Mouse (Mus musculus): ENCODE measurements around the gene Samhd1. TPM values are rescaled to one million over a fixed set of nuclear protein-coding genes. Genes with fewer than 3 reads are reported as not detected.

Gene Samhd1
- polyA plus RNA-seq, 1 experiment: 85.8 TPM

- 48% methylated on average over 8 of the region's 8 CpGs for WGBS
- TF ChIP-seq POLR2A (IDR thresholded peaks at IDR 0.05; ENCODE audit: borderline replicate concordance, extremely low read depth, low read depth, low read length): no peak
- TF ChIP-seq CTCF (IDR thresholded peaks at IDR 0.05; ENCODE audit: insufficient read depth, low read length): no peak
- DNase-seq: no peak
- Histone ChIP-seq H3K4me3 (replicated peaks; ENCODE audit: extremely low read depth, low read depth, low read length) (peak overlapping the region; percentile 32), H3K4me1 (ENCODE audit: control insufficient read depth, insufficient read depth, low read length) (peaks cover 23% of the 10 kb centered on the region)
Measured at GRCm38 (mm10) chr2:157130813-157131514, 4.1 kb downstream of the Samhd1 start.

DNA sequence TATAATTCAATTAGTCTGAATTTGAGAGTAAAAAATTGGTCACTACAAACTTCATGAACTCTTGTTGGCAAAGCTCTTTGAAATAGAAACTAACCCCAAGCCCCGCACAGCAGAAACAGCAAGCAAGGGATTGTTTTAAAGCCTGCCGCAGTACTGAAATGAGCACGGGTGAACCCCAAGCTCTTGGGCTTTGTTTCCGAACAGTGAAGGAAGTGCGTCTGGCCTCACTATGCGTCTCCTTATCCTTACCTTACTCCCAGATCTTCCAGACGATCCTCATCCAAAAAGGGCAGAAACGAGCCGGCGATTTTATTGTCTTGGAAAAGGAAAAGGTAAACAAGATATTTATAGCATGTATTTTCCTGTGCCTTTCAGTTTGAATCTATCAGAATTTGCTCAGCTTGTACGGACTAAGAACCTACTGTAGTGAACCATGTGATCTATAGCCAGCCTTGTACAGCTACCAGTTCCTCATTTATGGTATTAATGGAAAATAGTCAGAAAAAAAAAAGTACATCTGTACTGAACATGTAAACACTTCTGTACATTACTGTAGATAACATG is 5.4 kb downstream of the Samhd1 start:
- peak overlapping the region; percentile 52 for H3K4me3 ChIP-seq (replicated peaks; ENCODE audit: extremely low read depth, low read depth, low read length)
- peaks cover 23% of the 10 kb centered on the region for H3K4me1 ChIP-seq (ENCODE audit: control insufficient read depth, insufficient read depth, low read length)
- WGBS: 36% methylated on average over 11 of the region's 11 CpGs
- DNase-seq: no peak
- TF ChIP-seq CTCF (IDR thresholded peaks at IDR 0.05; ENCODE audit: insufficient read depth, low read length): no peak
- no peak for TF ChIP-seq POLR2A (IDR thresholded peaks at IDR 0.05; ENCODE audit: borderline replicate concordance, extremely low read depth, low read depth, low read length)

DNA sequence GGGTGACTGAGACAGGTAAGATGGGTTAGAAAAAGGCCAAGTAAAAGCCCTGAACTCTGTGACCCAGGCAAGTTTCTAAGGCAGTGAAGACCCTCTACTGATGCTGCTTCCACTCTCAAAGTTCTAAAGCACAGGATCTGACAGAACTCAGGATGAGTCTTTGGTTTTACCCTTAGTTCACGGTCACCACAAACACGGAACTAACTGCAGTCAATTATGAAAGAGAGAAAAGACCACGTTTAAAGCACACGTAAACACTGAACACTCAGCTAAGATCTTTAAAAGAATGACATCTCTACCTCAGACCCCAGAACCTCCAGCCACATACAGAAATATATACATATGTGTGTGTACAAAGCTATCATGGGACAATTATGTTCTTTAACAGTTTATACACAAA is 6.0 kb downstream of the Samhd1 start:
- TF ChIP-seq CTCF (IDR thresholded peaks at IDR 0.05; ENCODE audit: insufficient read depth, low read length): no peak
- TF ChIP-seq POLR2A (IDR thresholded peaks at IDR 0.05; ENCODE audit: borderline replicate concordance, extremely low read depth, low read depth, low read length): no peak
- DNase-seq: no peak
- peaks cover 23% of the 10 kb centered on the region for H3K4me1 ChIP-seq (ENCODE audit: control insufficient read depth, insufficient read depth, low read length)
- no peak overlapping the region for H3K4me3 ChIP-seq (replicated peaks; ENCODE audit: extremely low read depth, low read depth, low read length)
- WGBS: 52% methylated on average over 4 of the region's 4 CpGs

DNA sequence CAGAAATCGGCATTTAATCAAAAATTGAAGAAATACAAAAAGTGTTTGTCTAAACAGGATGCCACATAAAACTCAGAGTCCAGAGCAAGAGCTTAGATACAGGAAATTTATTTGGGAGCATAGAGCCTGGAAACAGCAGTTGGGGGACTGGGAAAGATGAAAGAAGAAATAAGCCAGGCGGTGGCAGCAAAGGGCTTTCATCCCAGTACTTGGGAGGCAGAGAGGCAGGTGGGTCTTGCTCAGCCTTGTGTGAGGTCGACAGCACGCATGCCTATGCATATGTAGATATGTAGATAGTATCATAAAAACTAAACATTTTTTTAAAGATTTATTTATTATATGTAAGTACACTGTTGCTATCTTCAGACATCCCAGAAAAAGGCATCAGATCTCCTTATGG is 7.0 kb downstream of the Samhd1 start:
- Histone ChIP-seq H3K4me3 (replicated peaks; ENCODE audit: extremely low read depth, low read depth, low read length) (no peak overlapping the region), H3K4me1 (ENCODE audit: control insufficient read depth, insufficient read depth, low read length) (peaks cover 19% of the 10 kb centered on the region)
- WGBS: 46% methylated on average over 4 of the region's 4 CpGs
- TF ChIP-seq POLR2A (IDR thresholded peaks at IDR 0.05; ENCODE audit: borderline replicate concordance, extremely low read depth, low read depth, low read length): no peak
- peak; percentile 53; the same call in 1 of the 2 replicates for TF ChIP-seq CTCF (IDR thresholded peaks at IDR 0.05; ENCODE audit: insufficient read depth, low read length)
- DNase-seq: no peak

DNA sequence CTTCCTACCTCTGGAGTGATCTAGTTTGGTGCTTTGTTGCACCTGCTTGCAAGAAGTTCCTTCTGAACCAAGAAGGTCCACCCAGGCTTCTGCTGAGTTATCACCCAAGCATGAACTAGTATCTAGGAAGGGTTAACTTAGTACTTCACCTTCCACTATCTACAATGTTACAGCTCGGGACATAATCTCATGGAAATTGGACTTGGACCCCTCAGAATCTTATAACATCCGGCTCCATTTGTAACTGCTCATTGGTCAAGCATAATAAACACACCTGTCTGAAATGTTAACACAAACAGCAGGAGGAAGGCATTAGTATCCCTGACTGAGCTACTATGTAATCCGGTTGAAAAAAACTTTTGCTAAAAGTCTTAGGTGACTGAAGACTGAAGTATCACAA is 7.7 kb downstream of the Samhd1 start:
- Histone ChIP-seq H3K4me1 (ENCODE audit: control insufficient read depth, insufficient read depth, low read length) (peaks cover 19% of the 10 kb centered on the region), H3K4me3 (replicated peaks; ENCODE audit: extremely low read depth, low read depth, low read length) (no peak overlapping the region)
- WGBS: 78% methylated on average over 3 of the region's 3 CpGs
- no peak for DNase-seq
- TF ChIP-seq CTCF (IDR thresholded peaks at IDR 0.05; ENCODE audit: insufficient read depth, low read length): no peak
- TF ChIP-seq POLR2A (IDR thresholded peaks at IDR 0.05; ENCODE audit: borderline replicate concordance, extremely low read depth, low read depth, low read length): no peak

DNA sequence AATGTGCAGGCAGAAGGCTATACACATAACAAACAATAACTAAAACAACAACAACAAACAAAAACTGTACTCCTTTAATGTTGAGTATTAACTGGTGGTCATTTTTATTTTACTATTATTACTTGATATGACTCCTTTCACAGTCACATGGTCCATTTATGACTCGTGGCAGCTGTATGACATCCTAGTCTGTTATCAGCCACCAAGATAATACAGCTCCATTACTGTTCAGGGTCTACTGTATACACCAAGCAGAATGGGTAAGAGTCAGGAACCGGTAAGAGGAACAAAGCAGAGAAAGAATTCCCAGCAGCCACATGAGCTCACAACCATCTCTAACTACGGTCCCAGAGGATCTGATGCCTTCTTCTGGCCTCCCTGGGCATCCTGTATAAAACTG is 9.8 kb downstream of the Samhd1 start:
- TF ChIP-seq CTCF (IDR thresholded peaks at IDR 0.05; ENCODE audit: insufficient read depth, low read length) (no peak), POLR2A (IDR thresholded peaks at IDR 0.05; ENCODE audit: borderline replicate concordance, extremely low read depth, low read depth, low read length) (no peak)
- Histone ChIP-seq H3K4me1 (ENCODE audit: control insufficient read depth, insufficient read depth, low read length) (peaks cover 10% of the 10 kb centered on the region), H3K4me3 (replicated peaks; ENCODE audit: extremely low read depth, low read depth, low read length) (no peak overlapping the region)
- DNase-seq: no peak
- 73% methylated on average over 3 of the region's 3 CpGs for WGBS

- TF ChIP-seq POLR2A (IDR thresholded peaks at IDR 0.05; ENCODE audit: borderline replicate concordance, extremely low read depth, low read depth, low read length): no peak
- TF ChIP-seq CTCF (IDR thresholded peaks at IDR 0.05; ENCODE audit: insufficient read depth, low read length): no peak
- Histone ChIP-seq H3K4me1 (ENCODE audit: control insufficient read depth, insufficient read depth, low read length) (no peaks in the 10 kb centered on the region), H3K4me3 (replicated peaks; ENCODE audit: extremely low read depth, low read depth, low read length) (no peak overlapping the region)
- WGBS: 88% methylated on average over 8 of the region's 8 CpGs
- DNase-seq: no peak
Measured at GRCm38 (mm10) chr2:157121766-157122165, 13.3 kb downstream of the Samhd1 start.

DNA sequence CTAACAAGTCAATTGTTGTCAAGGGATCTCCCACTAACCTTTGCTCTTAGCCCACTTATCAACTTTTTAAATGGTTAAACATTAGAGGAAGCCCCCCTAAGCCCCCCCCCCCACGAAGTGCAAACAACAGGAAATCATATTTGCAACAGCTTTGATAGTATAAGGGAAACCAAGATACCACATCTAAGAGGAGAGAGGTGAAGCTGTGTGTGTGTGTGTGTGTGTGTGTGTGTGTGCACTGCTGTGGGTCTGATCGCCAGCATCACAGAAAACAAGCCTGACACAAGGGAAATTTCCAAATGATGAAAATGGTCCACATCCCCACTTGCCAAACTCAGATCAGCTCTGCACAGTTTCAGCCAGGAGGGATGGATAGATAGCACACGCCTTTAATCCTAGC is 16.0 kb downstream of the Samhd1 start:
- H3K4me1 ChIP-seq (ENCODE audit: control insufficient read depth, insufficient read depth, low read length): no peaks in the 10 kb centered on the region
- TF ChIP-seq CTCF (IDR thresholded peaks at IDR 0.05; ENCODE audit: insufficient read depth, low read length) (no peak), POLR2A (IDR thresholded peaks at IDR 0.05; ENCODE audit: borderline replicate concordance, extremely low read depth, low read depth, low read length) (no peak)
- no peak for DNase-seq
- H3K4me3 ChIP-seq (replicated peaks; ENCODE audit: extremely low read depth, low read depth, low read length): no peak overlapping the region
- 46% methylated on average over 3 of the region's 3 CpGs for WGBS

GRCm38 (mm10) chr2:157118556-157118955 is 16.5 kb downstream of the Samhd1 start:
- WGBS: 66% methylated on average over 4 of the region's 4 CpGs
- TF ChIP-seq POLR2A (IDR thresholded peaks at IDR 0.05; ENCODE audit: borderline replicate concordance, extremely low read depth, low read depth, low read length) (no peak), CTCF (IDR thresholded peaks at IDR 0.05; ENCODE audit: insufficient read depth, low read length) (no peak)

GRCm38 (mm10) chr2:157116964-157117363 is 18.1 kb downstream of the Samhd1 start:
- TF ChIP-seq CTCF (IDR thresholded peaks at IDR 0.05; ENCODE audit: insufficient read depth, low read length) (0 out of 2 replicates have a peak, but pooled peaks have one; percentile 19), POLR2A (IDR thresholded peaks at IDR 0.05; ENCODE audit: borderline replicate concordance, extremely low read depth, low read depth, low read length) (no peak)
- DNase-seq: no peak
- WGBS: 24% methylated on average over 3 of the region's 3 CpGs
- no peaks in the 10 kb centered on the region for H3K4me1 ChIP-seq (ENCODE audit: control insufficient read depth, insufficient read depth, low read length)
- no peak overlapping the region for H3K4me3 ChIP-seq (replicated peaks; ENCODE audit: extremely low read depth, low read depth, low read length)

More at GRCm38 (mm10) chr2:157118556-157118955, 16.5 kb downstream of the Samhd1 start:
- H3K4me1 ChIP-seq (ENCODE audit: control insufficient read depth, insufficient read depth, low read length): no peaks in the 10 kb centered on the region
- DNase-seq: no peak
- no peak overlapping the region for H3K4me3 ChIP-seq (replicated peaks; ENCODE audit: extremely low read depth, low read depth, low read length)
